Mouse (Mus musculus): ENCODE measurements around the gene Olfr309. TPM values are rescaled to one million over a fixed set of nuclear protein-coding genes. Genes with fewer than 3 reads are reported as not detected.
"Not testable (repeated sequence)": the region's sequence is repeated elsewhere in the genome, so short reads cannot be mapped to it uniquely, and the experiment has no call there.

The Olfr309 gene
- not detected in 2 replicates for polyA plus RNA-seq (2016; fragmentation: Nextera tagmentation; extraction: Ambion mirVana)

DNA sequence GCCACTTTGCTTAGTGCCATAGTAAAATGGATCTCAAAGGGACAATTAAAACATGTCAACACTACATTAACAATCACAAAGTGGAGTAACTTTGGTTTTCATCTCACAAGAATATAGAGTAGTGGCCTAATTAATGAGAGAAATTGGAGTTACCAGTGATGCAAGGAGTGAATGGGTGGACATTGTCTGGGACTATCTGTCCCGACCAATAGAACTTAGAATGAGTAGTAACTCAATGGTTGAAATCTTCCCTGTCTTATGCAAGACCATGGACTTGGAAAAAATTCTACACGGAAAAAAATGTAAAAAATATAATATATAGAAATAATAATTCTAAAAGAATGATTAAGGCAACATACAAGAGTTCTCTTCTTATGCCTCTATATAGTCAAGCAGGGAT lies at the start of gene Olfr309:
TSS of gene Olfr309 (minus strand) at position 101 of the 400 bp plus-strand sequence.
- H3K27me3 ChIP-seq (replicated peaks), result no peaks in the 10 kb centered on the region
- H3K4me1 ChIP-seq, result no peaks in the 10 kb centered on the region
- H3K27ac ChIP-seq, result no peak within 1 kb of the TSS
- no peak within 1 kb of the TSS for H3K9ac ChIP-seq
- no peak for ATAC-seq (ENCODE audit: low FRiP score, low read depth)
- H3K4me3 ChIP-seq, result no peak within 1 kb of the TSS
- WGBS, result 72% methylated on average over 2 of the region's 2 CpGs
- H3K9me3 ChIP-seq, result no peaks in the 10 kb centered on the region
- no peak within 1 kb of the TSS for H3K4me2 ChIP-seq (replicated peaks)
- no peaks in the 10 kb centered on the region for H3K36me3 ChIP-seq

DNA sequence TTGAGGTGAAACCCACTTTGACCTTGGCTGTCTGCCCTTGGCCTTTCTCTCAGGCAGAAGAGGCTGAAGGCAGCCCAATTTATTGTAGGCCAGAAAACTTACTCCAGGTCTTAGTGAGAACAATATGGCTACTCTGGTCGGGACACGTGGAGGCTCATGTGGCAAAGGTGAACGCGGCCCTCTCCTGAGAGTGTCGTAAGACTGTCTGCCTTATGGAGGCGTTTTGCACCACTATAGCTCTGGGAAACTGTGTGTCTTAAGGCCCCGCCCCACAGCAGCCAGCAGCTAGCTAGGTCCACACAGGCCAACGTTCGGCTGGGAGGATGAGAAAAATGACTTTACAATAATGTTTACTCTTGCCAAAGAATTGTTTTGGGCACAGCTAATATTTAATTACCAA lies 32.8 kb upstream of the Olfr309 start:
- not testable (repeated sequence) for H3K9me3 ChIP-seq; H3K9ac ChIP-seq; H3K4me1 ChIP-seq; H3K36me3 ChIP-seq; H3K4me2 ChIP-seq (replicated peaks); H3K4me3 ChIP-seq; ATAC-seq (ENCODE audit: low FRiP score, low read depth); H3K27ac ChIP-seq; H3K27me3 ChIP-seq (replicated peaks)
- WGBS, result 90% methylated on average over 9 of the region's 9 CpGs

DNA sequence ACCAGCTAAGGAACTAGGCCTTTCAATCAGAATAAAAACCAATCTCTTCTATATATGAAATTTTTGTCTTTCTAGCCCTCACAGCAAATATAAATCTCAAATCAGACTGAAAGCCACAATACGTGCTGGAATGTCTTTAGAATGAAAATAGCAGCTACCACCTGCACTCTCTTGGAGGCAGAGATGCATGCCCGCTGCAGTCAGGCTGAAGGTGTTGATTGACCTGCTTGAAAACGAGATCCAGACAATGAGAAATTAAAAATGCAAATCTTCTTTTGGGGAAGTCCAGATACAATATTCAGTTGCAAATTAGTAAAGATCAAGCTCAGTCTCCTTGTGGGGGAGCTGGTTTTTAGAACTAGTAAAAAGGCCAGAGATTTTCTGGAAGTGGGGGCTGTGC lies 30.7 kb upstream of the Olfr309 start:
- H3K9me3 ChIP-seq, result no peaks in the 10 kb centered on the region
- no peaks in the 10 kb centered on the region for H3K27me3 ChIP-seq (replicated peaks)
- no peaks in the 10 kb centered on the region for H3K36me3 ChIP-seq
- no peak for ATAC-seq (ENCODE audit: low FRiP score, low read depth)
- no peaks in the 10 kb centered on the region for H3K4me1 ChIP-seq
- H3K4me3 ChIP-seq, result no peak overlapping the region
- no peak overlapping the region for H3K9ac ChIP-seq
- no peak overlapping the region for H3K27ac ChIP-seq
- H3K4me2 ChIP-seq (replicated peaks), result no peak overlapping the region
- 75% methylated on average over 3 of the region's 3 CpGs for WGBS

DNA sequence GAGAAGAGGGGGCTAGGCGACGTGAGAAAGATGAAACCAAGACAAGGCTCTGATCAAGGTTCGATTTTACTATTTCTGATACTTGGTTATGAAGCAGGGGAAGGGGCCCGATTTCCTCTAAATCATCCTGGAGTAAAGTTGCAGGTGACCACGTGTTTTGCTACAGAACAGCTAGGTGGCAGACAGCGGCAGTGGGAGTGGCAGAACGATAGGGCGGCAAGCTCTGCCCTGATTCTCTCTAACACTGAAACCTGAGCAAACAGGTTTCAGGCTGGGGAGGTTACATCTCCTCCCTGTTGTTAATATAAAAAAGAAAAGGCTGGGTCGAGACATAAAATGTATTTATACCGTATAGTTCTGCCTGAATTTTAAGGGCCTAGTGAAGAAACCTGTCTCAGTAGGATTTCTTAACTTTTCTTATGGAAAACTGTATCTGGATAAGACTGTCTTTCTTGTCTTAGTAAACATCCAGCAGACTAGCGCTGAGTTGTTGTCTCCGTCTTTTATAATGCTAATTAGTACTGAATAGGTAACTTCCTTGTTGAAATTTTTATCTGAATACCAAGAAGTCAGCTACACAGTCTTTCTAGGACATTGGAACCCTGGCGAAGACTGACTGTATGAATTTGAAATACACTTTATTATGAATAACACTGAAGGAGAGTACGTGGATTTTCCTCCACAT lies 29.5 kb upstream of the Olfr309 start:
- Histone ChIP-seq H3K36me3 (no peaks in the 10 kb centered on the region), H3K27ac (no peak overlapping the region), H3K27me3 (replicated peaks) (no peaks in the 10 kb centered on the region), H3K4me3 (no peak overlapping the region), H3K9ac (no peak overlapping the region), H3K9me3 (no peaks in the 10 kb centered on the region), H3K4me2 (replicated peaks) (no peak overlapping the region), H3K4me1 (no peaks in the 10 kb centered on the region)
- WGBS, result 77% methylated on average over 14 of the region's 14 CpGs
- ATAC-seq (ENCODE audit: low FRiP score, low read depth), result no peak

DNA sequence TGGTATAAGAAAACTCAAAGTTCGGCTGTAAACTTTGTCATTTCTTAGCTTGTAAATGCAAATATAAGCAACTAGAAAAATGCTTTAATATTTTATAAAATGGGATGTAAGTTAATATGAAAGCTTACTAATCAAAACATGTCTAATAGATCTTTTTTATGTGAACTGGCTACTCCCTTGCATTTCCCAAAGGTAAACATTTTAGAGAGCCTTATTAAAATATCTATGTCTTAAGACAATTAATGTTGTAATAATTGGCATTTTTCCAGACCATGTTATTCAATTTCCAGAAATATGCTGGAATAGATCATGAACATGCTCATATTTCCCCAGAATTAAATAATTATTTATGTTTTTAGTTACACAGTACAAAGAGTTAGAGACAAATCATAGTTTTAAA lies 24.0 kb upstream of the Olfr309 start, which contains the start of gene Olfr307:
TSS of gene Olfr307 (minus strand) at position 101 of the 400 bp plus-strand sequence.
- Histone ChIP-seq H3K4me3 (no peak within 1 kb of the TSS), H3K4me1 (no peaks in the 10 kb centered on the region), H3K4me2 (replicated peaks) (no peak within 1 kb of the TSS), H3K27me3 (replicated peaks) (no peaks in the 10 kb centered on the region), H3K27ac (no peak within 1 kb of the TSS), H3K9me3 (no peaks in the 10 kb centered on the region), H3K36me3 (no peaks in the 10 kb centered on the region), H3K9ac (no peak within 1 kb of the TSS)
- 75% methylated on average over 1 of the region's 1 CpGs for WGBS
- no peak for ATAC-seq (ENCODE audit: low FRiP score, low read depth)

DNA sequence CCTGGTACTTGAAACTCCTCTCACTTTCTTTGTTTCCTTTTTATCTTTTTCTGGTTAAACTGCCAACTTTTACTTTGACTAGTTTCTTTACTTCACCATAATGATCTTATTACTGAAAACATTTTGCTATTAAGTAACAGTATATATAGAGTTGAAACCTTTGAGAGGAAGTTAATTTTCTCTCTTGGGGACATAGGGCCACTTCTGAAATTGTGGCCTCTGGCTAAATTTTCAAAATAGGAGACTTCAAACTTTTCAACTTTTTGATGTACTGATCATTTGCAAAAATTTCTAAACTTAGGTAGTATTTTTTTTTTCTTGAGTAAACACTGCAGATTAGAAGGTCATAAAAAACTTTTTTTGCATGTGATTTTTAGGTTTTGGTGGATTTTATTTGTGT lies 12.0 kb upstream of the Olfr309 start, which contains the start of gene Olfr308:
TSS of gene Olfr308 (minus strand) at position 101 of the 400 bp plus-strand sequence.
- ATAC-seq (ENCODE audit: low FRiP score, low read depth), result no peak
- no peak within 1 kb of the TSS for H3K27ac ChIP-seq
- no peak within 1 kb of the TSS for H3K4me3 ChIP-seq
- no peak within 1 kb of the TSS for H3K4me2 ChIP-seq (replicated peaks)
- H3K36me3 ChIP-seq, result no peaks in the 10 kb centered on the region
- H3K27me3 ChIP-seq (replicated peaks), result no peaks in the 10 kb centered on the region
- H3K9ac ChIP-seq, result no peak within 1 kb of the TSS
- H3K9me3 ChIP-seq, result no peaks in the 10 kb centered on the region
- H3K4me1 ChIP-seq, result no peaks in the 10 kb centered on the region

DNA sequence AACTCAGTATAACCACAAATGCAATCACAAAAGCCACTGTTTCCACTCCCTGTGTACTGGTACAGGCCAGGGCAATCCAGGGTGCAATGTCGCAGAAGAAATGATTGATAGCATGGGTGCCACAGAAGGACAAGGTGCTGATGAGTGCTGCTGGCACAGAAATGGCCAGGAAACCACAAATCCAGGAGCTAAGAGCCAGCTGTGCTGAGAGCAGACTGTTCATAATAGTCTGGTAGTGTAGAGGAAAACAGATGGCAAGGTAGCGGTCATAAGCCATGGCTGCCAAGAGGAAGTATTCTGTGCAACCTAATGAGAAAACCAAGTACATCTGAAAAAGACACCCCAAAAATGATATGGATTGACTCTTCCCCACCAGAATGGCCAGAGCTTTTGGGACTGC lies 7.8 kb upstream of the Olfr309 start:
- no peak for ATAC-seq (ENCODE audit: low FRiP score, low read depth)
- H3K4me3 ChIP-seq, result no peak overlapping the region
- H3K4me1 ChIP-seq, result no peaks in the 10 kb centered on the region
- no peak overlapping the region for H3K9ac ChIP-seq
- 91% methylated on average over 2 of the region's 2 CpGs for WGBS
- no peak overlapping the region for H3K4me2 ChIP-seq (replicated peaks)
- H3K27me3 ChIP-seq (replicated peaks), result no peaks in the 10 kb centered on the region
- H3K9me3 ChIP-seq, result no peaks in the 10 kb centered on the region
- no peak overlapping the region for H3K27ac ChIP-seq
- no peaks in the 10 kb centered on the region for H3K36me3 ChIP-seq

DNA sequence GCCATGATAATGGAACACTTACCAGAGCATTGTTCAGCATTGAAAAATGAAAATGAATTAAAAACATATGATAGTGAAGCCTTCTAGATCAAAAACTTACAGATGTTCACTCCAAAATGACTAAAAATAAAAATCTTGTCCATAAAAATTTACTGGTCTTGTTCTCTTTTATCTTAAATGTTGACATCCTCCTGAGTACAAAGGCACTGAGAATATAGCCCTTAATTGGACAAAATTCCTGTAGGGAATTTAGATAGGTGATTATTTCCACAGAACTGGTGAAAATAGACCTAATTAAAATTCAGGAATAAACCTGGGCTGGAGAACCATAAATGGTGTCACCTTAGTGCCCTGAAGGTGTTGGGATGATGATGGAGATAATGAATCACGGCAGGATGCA lies 36.4 kb downstream of the Olfr309 start, which contains the start of gene Olfr310:
TSS of gene Olfr310 (minus strand) at position 101 of the 400 bp plus-strand sequence.
- 77% methylated on average over 1 of the region's 1 CpGs for WGBS
- Histone ChIP-seq H3K9ac (no peak within 1 kb of the TSS), H3K4me1 (no peaks in the 10 kb centered on the region), H3K4me2 (replicated peaks) (no peak within 1 kb of the TSS), H3K4me3 (no peak within 1 kb of the TSS), H3K27ac (no peak within 1 kb of the TSS), H3K27me3 (replicated peaks) (no peaks in the 10 kb centered on the region), H3K9me3 (no peaks in the 10 kb centered on the region), H3K36me3 (no peaks in the 10 kb centered on the region)
- ATAC-seq (ENCODE audit: low FRiP score, low read depth), result no peak

Small RNAs within 50 kb of the gene (microRNA-seq; reads per million reads assigned to microRNA genes)
- not detected for gene Gm23192

Other genes with a start within 250 kb of the Olfr309 start
- not detected in 2 replicates for gene Vmn2r75, start 141.9 kb downstream of the Olfr309 start, polyA plus RNA-seq (2016; fragmentation: Nextera tagmentation; extraction: Ambion mirVana)
- not detected in 2 replicates for gene Vmn2r76, start 67.4 kb downstream of the Olfr309 start, polyA plus RNA-seq (2016; fragmentation: Nextera tagmentation; extraction: Ambion mirVana)
- not detected in 2 replicates for gene Olfr310, start 36.5 kb downstream of the Olfr309 start, polyA plus RNA-seq (2016; fragmentation: Nextera tagmentation; extraction: Ambion mirVana)
- gene Olfr308, start 11.9 kb upstream of the Olfr309 start, polyA plus RNA-seq (2016; fragmentation: Nextera tagmentation; extraction: Ambion mirVana), result not detected in 2 replicates
- not detected in 2 replicates for gene Olfr307, start 23.9 kb upstream of the Olfr309 start, polyA plus RNA-seq (2016; fragmentation: Nextera tagmentation; extraction: Ambion mirVana)
- not detected in 2 replicates for gene Olfr305, start 53.2 kb upstream of the Olfr309 start, polyA plus RNA-seq (2016; fragmentation: Nextera tagmentation; extraction: Ambion mirVana)
- gene Olfr304, start 73.0 kb upstream of the Olfr309 start, polyA plus RNA-seq (2016; fragmentation: Nextera tagmentation; extraction: Ambion mirVana), result not detected in 2 replicates
- gene Olfr303, start 84.1 kb upstream of the Olfr309 start, polyA plus RNA-seq (2016; fragmentation: Nextera tagmentation; extraction: Ambion mirVana), result not detected in 2 replicates
- not detected in 2 replicates for gene Olfr301, start 90.1 kb upstream of the Olfr309 start, polyA plus RNA-seq (2016; fragmentation: Nextera tagmentation; extraction: Ambion mirVana)
- not detected in 2 replicates for gene Olfr299, start 146.2 kb upstream of the Olfr309 start, polyA plus RNA-seq (2016; fragmentation: Nextera tagmentation; extraction: Ambion mirVana)
- gene Olfr298, start 178.8 kb upstream of the Olfr309 start, polyA plus RNA-seq (2016; fragmentation: Nextera tagmentation; extraction: Ambion mirVana), result not detected in 2 replicates
- not detected in 2 replicates for gene Olfr297, start 206.3 kb upstream of the Olfr309 start, polyA plus RNA-seq (2016; fragmentation: Nextera tagmentation; extraction: Ambion mirVana)

All from neural tube, embryonic 12.5 days (tissue).